Mouse (Mus musculus) left cerebral cortex, postnatal 10 days (tissue): ENCODE measurements at regions not wholly inside any gene's neighbourhood (a gene's known extent, or its start where the extent isn't known, plus 50 kb on each side); places are given as distances from the start of the nearest gene placed in this dataset.
"Not testable (repeated sequence)": the region's sequence is repeated elsewhere in the genome, so short reads cannot be mapped to it uniquely, and the experiment has no call there.

Source experiments
- DNase-seq, 2 experiments: peaks; one replicate each; pipeline ENCODE4 v3.0.0; 2021 to 2022; ENCODE audit warnings: low spot score in 2 of 2, mixed read lengths in 1 of 2; ENCODE audit errors: extremely low spot score in 1 of 2
- intact Hi-C: fragments of 180-260 bp; cut with DNase I; formaldehyde crosslinking; loops from one replicate; pipeline ENCODE4 v1.15.1; 2025

DNA sequence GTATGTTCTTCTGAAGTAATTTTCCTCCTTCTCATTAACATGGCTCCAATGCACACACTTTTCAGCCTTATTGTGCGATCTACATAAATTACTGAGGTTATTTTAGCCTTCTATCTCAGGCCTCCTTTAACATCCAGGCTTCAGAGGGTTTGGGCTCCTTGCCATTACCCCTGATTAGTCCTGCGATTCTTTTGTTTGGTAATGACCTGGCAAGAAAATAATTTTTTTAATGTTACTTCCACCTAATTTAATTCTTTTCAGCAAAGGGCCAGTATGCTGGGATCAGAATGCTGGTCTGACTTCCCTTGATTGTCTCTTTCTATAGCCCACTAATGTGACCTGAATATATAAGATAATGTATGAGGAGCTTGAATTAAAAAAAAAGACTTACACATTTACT, 739.4 kb downstream of the Tbl1xr1 start:
- intact Hi-C loops: no loop called here
- DNase-seq: peak in 1 of 2 experiments; percentile 1

GRCm38 (mm10) chr3:22826485-22826884, 750.0 kb downstream of the Tbl1xr1 start:
- intact Hi-C loops: no loop called here

DNA sequence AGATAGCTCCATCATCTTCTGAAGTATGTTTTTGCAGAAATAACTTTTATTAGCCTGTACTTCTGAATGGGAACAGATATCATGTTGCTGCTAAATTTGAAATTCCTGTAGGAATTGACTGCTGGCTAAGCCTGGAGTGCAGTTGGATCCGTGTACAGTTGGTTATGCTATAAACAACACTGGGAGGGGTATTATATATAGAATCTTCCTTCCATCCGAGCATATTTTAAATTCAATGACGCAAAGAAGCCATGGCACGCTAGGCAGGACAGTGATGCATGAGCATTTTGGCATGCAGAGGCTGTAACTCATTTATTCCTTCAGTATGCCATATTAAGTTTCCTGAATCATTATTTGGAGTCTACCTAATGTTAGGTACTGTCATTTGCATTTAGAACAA, 762.5 kb downstream of the Tbl1xr1 start:
- intact Hi-C loops: no loop called here
- peak in 1 of 2 experiments; percentile 1 for DNase-seq

More at GRCm38 (mm10) chr3:22826485-22826884, 750.0 kb downstream of the Tbl1xr1 start:
- no peak for DNase-seq

DNA sequence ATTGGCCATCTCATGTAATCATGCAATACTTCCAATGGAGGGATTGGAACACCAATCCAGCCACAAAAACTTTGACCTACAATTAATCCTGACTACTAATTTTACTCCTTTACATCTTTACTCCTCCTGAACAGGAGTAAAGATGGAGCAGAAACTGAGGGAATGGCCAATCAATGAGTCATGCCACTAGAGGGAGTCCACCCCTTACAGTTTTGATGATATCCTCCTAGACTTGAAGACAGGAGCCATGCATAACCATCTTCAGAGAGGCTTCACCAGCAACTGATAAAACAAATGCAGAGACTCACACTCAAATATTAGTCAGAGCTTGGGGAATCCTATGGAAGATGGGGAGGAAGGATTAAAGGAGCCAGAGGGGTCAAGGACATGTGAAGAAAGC, 774.0 kb downstream of the Tbl1xr1 start:
- intact Hi-C loops: no loop called here
- no peak for DNase-seq

- intact Hi-C loops: no loop called here
- no peak for DNase-seq
Observed at GRCm38 (mm10) chr3:22863595-22863994, 787.1 kb downstream of the Tbl1xr1 start.

GRCm38 (mm10) chr3:22877883-22878282, 801.4 kb downstream of the Tbl1xr1 start:
- intact Hi-C loops: no loop called here
- no peak for DNase-seq

DNA sequence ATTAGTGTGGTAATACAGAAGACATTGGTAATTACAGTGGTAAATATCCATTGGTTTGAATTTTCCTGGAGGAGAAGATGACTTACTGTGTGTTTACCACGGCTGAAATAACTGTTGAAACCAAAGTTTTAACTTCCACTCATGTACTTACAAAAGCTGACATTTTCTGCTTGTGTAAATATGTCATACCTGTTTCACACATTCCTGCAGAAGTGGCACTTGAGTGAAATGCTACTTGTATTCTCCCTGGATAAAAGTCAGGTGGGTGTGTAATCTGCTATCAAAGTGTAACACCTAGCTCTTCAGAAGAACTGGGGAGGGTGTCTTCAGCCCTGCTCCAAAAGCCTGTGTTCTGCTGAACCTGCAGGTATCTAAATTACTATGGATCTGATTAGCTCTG, 816.3 kb downstream of the Tbl1xr1 start:
- no peak for DNase-seq
- intact Hi-C loops: no loop called here

GRCm38 (mm10) chr3:22897651-22898050, 821.2 kb downstream of the Tbl1xr1 start:
- intact Hi-C loops: no loop called here
- DNase-seq: no peak

GRCm38 (mm10) chr3:22900966-22901365, 824.5 kb downstream of the Tbl1xr1 start:
- intact Hi-C loops: no loop called here
- no peak for DNase-seq

GRCm38 (mm10) chr3:22928970-22929369, 852.5 kb downstream of the Tbl1xr1 start:
- intact Hi-C loops: no loop called here

GRCm38 (mm10) chr3:22929762-22930519, 853.5 kb downstream of the Tbl1xr1 start:
- DNase-seq: no peak
- intact Hi-C loops: no loop called here

More at GRCm38 (mm10) chr3:22928970-22929369, 852.5 kb downstream of the Tbl1xr1 start:
- DNase-seq: no peak

- intact Hi-C loops: not testable (repeated sequence)
Observed at GRCm38 (mm10) chr3:22945646-22946045, 869.2 kb downstream of the Tbl1xr1 start.

GRCm38 (mm10) chr3:22947181-22947580, 870.7 kb downstream of the Tbl1xr1 start:
- intact Hi-C loops: no loop called here
- DNase-seq: no peak

More at GRCm38 (mm10) chr3:22945646-22946045, 869.2 kb downstream of the Tbl1xr1 start:
- DNase-seq: not testable (repeated sequence)

DNA sequence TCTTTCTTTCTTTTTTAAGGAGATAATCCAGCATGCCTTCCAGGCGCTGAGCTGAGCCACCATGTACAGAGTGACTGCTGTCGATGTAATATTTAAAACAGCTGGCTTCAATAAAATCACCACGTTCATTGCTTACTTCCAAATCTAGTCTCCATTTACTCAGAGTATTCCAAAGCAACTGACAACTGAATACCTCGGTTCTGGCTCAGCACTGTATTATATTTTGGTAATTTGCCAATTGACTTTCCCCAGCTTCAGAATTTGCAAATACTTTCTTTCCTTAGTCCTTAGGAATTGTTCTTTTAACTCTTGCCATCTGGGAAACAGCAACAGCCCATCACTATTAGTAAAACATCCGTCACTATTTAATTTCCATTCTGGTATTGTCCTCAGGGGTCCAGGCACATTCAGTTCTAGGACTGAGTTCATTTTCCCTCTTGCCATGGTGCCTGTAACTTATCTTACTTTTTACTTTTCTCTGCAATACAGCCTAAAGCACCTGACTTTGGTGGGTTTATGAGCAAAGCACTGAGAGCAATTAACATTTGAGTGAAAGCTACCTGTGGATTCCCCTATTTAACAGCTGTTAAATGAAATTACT, 871.8 kb downstream of the Tbl1xr1 start:
- intact Hi-C loops: no loop called here
- DNase-seq: no peak

- DNase-seq: peak in 1 of 2 experiments; percentile 7
- intact Hi-C loops: no loop called here
Observed at GRCm38 (mm10) chr3:22957422-22957821, 881.0 kb downstream of the Tbl1xr1 start.

DNA sequence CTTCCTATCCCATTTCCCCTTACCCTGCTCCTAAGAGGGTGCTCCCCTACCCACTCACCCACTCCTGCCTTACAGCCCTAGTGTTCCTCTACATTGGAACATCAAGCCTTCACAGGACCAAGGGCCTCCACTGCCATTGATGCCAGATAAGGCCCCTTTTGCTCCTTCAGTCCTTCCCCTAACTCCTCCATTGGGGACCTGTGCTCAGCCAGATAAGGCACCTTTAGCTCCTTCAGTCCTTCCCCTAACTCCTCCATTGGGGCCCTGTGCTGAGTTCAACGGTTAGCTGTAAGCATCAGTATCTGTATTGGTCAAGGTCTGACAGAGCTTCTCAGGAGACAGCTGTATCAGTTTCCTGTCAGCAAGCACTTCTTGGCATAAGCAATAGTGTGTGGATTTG, 896.2 kb downstream of the Tbl1xr1 start:
- no peak for DNase-seq
- intact Hi-C loops: no loop called here

GRCm38 (mm10) chr3:22976801-22977200, 900.3 kb downstream of the Tbl1xr1 start:
- intact Hi-C loops: no loop called here

DNA sequence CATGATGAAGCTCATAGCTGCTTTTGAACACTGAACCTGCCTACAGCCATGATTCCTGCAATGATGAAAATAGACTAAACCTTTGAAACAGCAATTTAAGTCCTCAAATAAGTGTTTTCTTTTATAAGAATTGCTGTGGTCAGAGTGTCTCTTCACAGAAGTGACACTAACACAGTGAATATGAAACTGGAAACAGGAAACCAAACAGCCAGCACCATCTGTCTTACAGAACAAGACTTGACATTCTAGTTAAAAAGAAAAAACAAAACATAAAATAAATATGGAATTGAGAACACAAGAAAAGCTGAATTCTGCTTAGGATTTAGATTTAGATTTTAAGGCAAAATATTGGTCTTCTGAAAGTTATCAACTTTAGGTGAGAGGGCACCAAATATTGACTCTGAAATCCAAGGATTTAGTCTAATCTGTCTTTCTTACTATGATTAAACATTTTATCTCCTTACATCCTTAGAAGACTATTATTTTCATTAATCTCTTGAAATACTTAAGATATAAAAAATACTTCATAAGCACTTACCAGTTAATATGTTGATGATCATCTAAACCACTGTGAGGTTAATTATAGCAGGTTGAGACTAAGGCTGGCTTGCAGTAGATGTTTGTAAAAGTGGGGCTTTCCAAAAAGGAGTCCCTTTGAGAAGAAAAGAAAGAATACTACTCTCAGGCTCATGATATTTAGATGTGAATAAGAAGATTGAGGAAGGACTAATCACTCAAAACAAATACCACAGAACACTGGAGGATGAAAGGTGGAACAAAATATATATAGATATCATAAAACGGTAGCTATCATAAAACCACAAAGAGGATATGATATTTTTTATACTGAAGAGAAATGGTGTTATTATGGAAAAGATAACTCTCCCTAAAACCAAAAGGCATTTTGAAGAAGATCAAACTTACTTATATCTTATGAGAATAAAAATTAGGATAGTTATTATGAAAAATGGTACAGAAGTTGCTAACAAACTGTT, 903.7 kb downstream of the Tbl1xr1 start:
- intact Hi-C loops: no loop called here
- DNase-seq: no peak

More at GRCm38 (mm10) chr3:22976801-22977200, 900.3 kb downstream of the Tbl1xr1 start:
- no peak for DNase-seq

GRCm38 (mm10) chr3:22982430-22982829, 906.0 kb downstream of the Tbl1xr1 start:
- DNase-seq: no peak
- intact Hi-C loops: no loop called here
